Mouse (Mus musculus): ENCODE results near the gene Grik4.

DNA sequence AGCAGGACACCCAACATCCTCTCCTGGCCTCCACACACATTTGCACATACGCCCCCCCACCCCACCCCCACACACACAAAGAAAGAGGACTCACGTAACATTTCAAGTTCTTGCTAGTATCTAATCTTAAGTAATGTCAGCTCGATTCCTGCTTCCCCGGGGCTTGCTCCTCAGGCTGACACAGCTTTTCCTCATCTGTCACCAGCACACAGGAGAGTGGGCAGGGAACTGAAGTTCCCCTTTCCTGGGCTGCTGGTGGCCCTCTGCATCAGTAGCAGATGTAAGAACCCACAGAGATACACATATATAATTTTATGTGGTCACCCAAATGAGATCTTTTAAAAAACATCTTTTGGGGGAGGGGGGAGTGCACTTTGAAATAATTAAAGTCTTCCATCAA lies 98.2 kb downstream of the Grik4 start:
- no peak for TF ChIP-seq POLR2A (IDR thresholded peaks at IDR 0.05; ENCODE audit: low read depth, low read length)
- no peak for TF ChIP-seq CTCF (IDR thresholded peaks at IDR 0.05; ENCODE audit: extremely low read depth, insufficient read length, insufficient replicate concordance, low read depth, low read length)
